Comparison of ENCODE assay signal across 9 mouse cellular contexts in genomic region chr8:85036381-85036717, GRCm38 (mm10). TPM values are rescaled to one million over a fixed set of nuclear protein-coding genes. Genes with fewer than 3 reads are reported as not detected.
DNase-seq lines count a peak whose midpoint lies in the region; ATAC-seq and TF ChIP-seq lines count a peak whose summit lies in the region.
"Had no signal": no experiment of that assay in that cellular context is flagged by ENCODE, and none has a peak within 500 bp of the region (broad histone marks: within the 10 kb centered on the region; RNA-seq: fewer than 3 reads in every experiment).

No protein-coding gene starts in this region.

- dilution Hi-C loops in CH12.LX (cut with MboI; ENCODE audit: extremely low pct_ligation_motif_present, extremely low pct_unique_long_range_greater_than_20kb, low sequenced_read_pairs) = no loop called here

- DNase-seq in heart, embryonic 10.5 days (ENCODE audit: low spot score) = no peak
- no peak for DNase-seq in heart, adult 8-10 months (ENCODE audit: low spot score)
- no peak for DNase-seq in CH12.LX (ENCODE audit: extremely low read depth)
- DNase-seq in urinary bladder, adult 2 months (ENCODE audit: low spot score) = no peak
- DNase-seq in cerebellum, postnatal 36 days = no peak
- DNase-seq in embryo, embryonic 11 days = no peak

- peaks cover 43% of the 10 kb centered on the region for H3K36me3 ChIP-seq in heart, embryonic 10.5 days
- peaks cover 28 to 45% of the 10 kb centered on the region in 2 experiments for H3K36me3 ChIP-seq in CH12.LX (replicated peaks in 1 of 2; ENCODE audit: control insufficient read depth in 1 of 2, insufficient read depth in 1 of 2, low read length in 1 of 2)
- peaks cover 36% of the 10 kb centered on the region for H3K36me3 ChIP-seq in forebrain, embryonic 13.5 days (ENCODE audit: poor library complexity, severe bottlenecking)
- H3K36me3 ChIP-seq in liver, embryonic 16.5 days (ENCODE audit: control insufficient read depth, insufficient read depth) = peaks cover 35% of the 10 kb centered on the region

- TF ChIP-seq CTCF in CH12.LX (conservative IDR thresholded peaks at IDR 0.05 in 1 of 2, IDR thresholded peaks at IDR 0.05 in 1 of 2; ENCODE audit: low read depth in 2 of 2, low read length in 2 of 2) = no peak

- peak overlapping the region; percentile 85 for H3K4me3 ChIP-seq in heart, embryonic 10.5 days
- H3K4me3 ChIP-seq in CH12.LX (replicated peaks in 1 of 3; ENCODE audit: low read depth in 2 of 3, low read length in 2 of 3, poor library complexity in 1 of 3) = peak overlapping the region; percentile 66 to 90 (median 88)
- H3K4me3 ChIP-seq in forebrain, embryonic 13.5 days = peak overlapping the region; percentile 86
- peak overlapping the region; percentile 76 for H3K4me3 ChIP-seq in liver, embryonic 16.5 days (ENCODE audit: low read depth, low read length)

- H3K27ac ChIP-seq in heart, embryonic 10.5 days = peak overlapping the region; percentile 96
- H3K27ac ChIP-seq in CH12.LX (ENCODE audit: insufficient read depth, low read depth) = peak overlapping the region; percentile 78; the same call in 1 of the 2 replicates
- H3K27ac ChIP-seq in forebrain, embryonic 13.5 days = peak overlapping the region; percentile 83
- peak overlapping the region; percentile 97 for H3K27ac ChIP-seq in liver, embryonic 16.5 days (ENCODE audit: low read length)

- peak; percentile 55 for ATAC-seq in forebrain, embryonic 13.5 days
- peak; percentile 8 for ATAC-seq in liver, embryonic 16.5 days (ENCODE audit: low read depth)

- peaks cover 26% of the 10 kb centered on the region for H3K4me1 ChIP-seq in heart, embryonic 10.5 days
- H3K4me1 ChIP-seq in CH12.LX (ENCODE audit: control insufficient read depth in 1 of 2, insufficient read depth in 2 of 2) = peaks cover 3 to 45% of the 10 kb centered on the region in 2 experiments
- peaks cover 35% of the 10 kb centered on the region for H3K4me1 ChIP-seq in forebrain, embryonic 13.5 days
- peaks cover 53% of the 10 kb centered on the region for H3K4me1 ChIP-seq in liver, embryonic 16.5 days (ENCODE audit: control insufficient read depth, low read depth, low read length)

- H3K9me3 ChIP-seq in heart, embryonic 10.5 days = no peaks in the 10 kb centered on the region
- H3K9me3 ChIP-seq in CH12.LX (replicated peaks; ENCODE audit: low read length) = no peaks in the 10 kb centered on the region
- no peaks in the 10 kb centered on the region for H3K9me3 ChIP-seq in forebrain, embryonic 13.5 days (replicated peaks)
- no peaks in the 10 kb centered on the region for H3K9me3 ChIP-seq in liver, embryonic 16.5 days (replicated peaks; ENCODE audit: control insufficient read depth, low read length)

- no peaks in the 10 kb centered on the region for H3K27me3 ChIP-seq in heart, embryonic 10.5 days (ENCODE audit: insufficient read depth, poor library complexity, severe bottlenecking)
- no peaks in the 10 kb centered on the region for H3K27me3 ChIP-seq in CH12.LX (replicated peaks)
- no peaks in the 10 kb centered on the region for H3K27me3 ChIP-seq in forebrain, embryonic 13.5 days
- H3K27me3 ChIP-seq in liver, embryonic 16.5 days (ENCODE audit: control insufficient read depth, insufficient read depth, low read depth, low read length) = no peaks in the 10 kb centered on the region

- TF ChIP-seq EP300 in CH12.LX (IDR thresholded peaks at IDR 0.05; ENCODE audit: low read length) = no peak

- peak overlapping the region; percentile 93 for H3K4me2 ChIP-seq in CH12.LX (ENCODE audit: insufficient read depth, low read depth, poor library complexity, severe bottlenecking)
- H3K4me2 ChIP-seq in forebrain, embryonic 13.5 days = peak overlapping the region; percentile 98
- peak overlapping the region; percentile 90 for H3K4me2 ChIP-seq in liver, embryonic 16.5 days (ENCODE audit: low read depth, low read length)

- peak overlapping the region; percentile 72 for H3K9ac ChIP-seq in CH12.LX (ENCODE audit: insufficient read depth, low read depth)
- peak overlapping the region; percentile 72 for H3K9ac ChIP-seq in forebrain, embryonic 13.5 days
- H3K9ac ChIP-seq in liver, embryonic 16.5 days (ENCODE audit: low read depth, low read length) = peak overlapping the region; percentile 82

- in situ Hi-C loops in CH12.LX (cut with MboI; ENCODE audit: low pct_ligation_motif_present, low pct_unique_long_range_greater_than_20kb, low sequenced_read_pairs) = no loop called here

- TF ChIP-seq POLR2A in CH12.LX (IDR thresholded peaks at IDR 0.05; ENCODE audit: low read depth, low read length) = peak; percentile 52; the same call in 1 of the 2 replicates

- no peak for TF ChIP-seq RAD21 in CH12.LX (IDR thresholded peaks at IDR 0.05; ENCODE audit: low read depth, low read length)

- WGBS in heart, embryonic 10.5 days = under 1% methylated on average over 9 of the region's 9 CpGs
- WGBS in forebrain, embryonic 13.5 days = under 1% methylated on average over 9 of the region's 9 CpGs
- under 1% methylated on average over 9 of the region's 9 CpGs for WGBS in liver, embryonic 16.5 days (ENCODE audit: insufficient replicate concordance)

- H3K79me2 ChIP-seq in CH12.LX (replicated peaks; ENCODE audit: control insufficient read depth, extremely low read depth, insufficient read depth, poor library complexity, severe bottlenecking) = peaks cover 48% of the 10 kb centered on the region

TF ChIP-seq in CH12.LX, 34 proteins besides CTCF, POLR2A, EP300 and RAD21:
- TF ChIP-seq TBP (conservative IDR thresholded peaks at IDR 0.05; ENCODE audit: low read depth, low read length) (no peak; the same call in 1 of the 2 replicates), TCF12 (IDR thresholded peaks at IDR 0.05; ENCODE audit: low read depth, low read length) (peak; percentile 50; the same call in 1 of the 2 replicates), KAT2A (IDR thresholded peaks at IDR 0.05; ENCODE audit: insufficient replicate concordance, low read length) (no peak), ZMIZ1 (IDR thresholded peaks at IDR 0.05; ENCODE audit: low read depth, low read length) (0 out of 2 replicates have a peak, but pooled peaks have one; percentile 16), ZKSCAN1 (IDR thresholded peaks at IDR 0.05; ENCODE audit: borderline replicate concordance, low read depth, low read length) (no peak), CHD1 (IDR thresholded peaks at IDR 0.05; ENCODE audit: low read depth, low read length) (peak; percentile 64; the same call in 1 of the 2 replicates), NELFE (IDR thresholded peaks at IDR 0.05; ENCODE audit: low read depth, low read length) (peak; percentile 69; the same call in 1 of the 2 replicates), MAFK (IDR thresholded peaks at IDR 0.05; ENCODE audit: insufficient replicate concordance, low read length) (0 out of 2 replicates have a peak, but pooled peaks have one; percentile 17), POLR2AphosphoS2 (IDR thresholded peaks at IDR 0.05; ENCODE audit: low read depth, low read length) (0 out of 2 replicates have a peak, but pooled peaks have one; percentile 54)
TF ChIP-seq in CH12.LX: peak in this region for 6.

RNA-seq across cellular contexts. Expression of gene Tnpo2, which starts 0.4 kb away (rescaled TPM):
- polyA plus RNA-seq in heart, embryonic 10.5 days (2016; fragmentation: Nextera tagmentation; extraction: Ambion mirVana) = 27.2 and 28.4 TPM in 2 replicates
- total RNA-seq in heart, adult 8-10 months (2022) = 10 to 100 TPM; 29.6 to 32.4 (median 30.8) TPM
- total RNA-seq in CH12.LX (2012; rRNA removed) = 48.0 and 50.4 TPM in 2 replicates
- total RNA-seq in CH12.LX (2014; rRNA removed) = 36.3 and 41.2 TPM in 2 replicates
- 45.1 and 57.0 TPM in 2 replicates for polyA plus RNA-seq in CH12.LX (2012; ENCODE audit: insufficient read length, low read depth)
- polyA plus RNA-seq in forebrain, embryonic 13.5 days (2015; fragmentation: Nextera tagmentation; extraction: Ambion mirVana) = 46.4 and 49.4 TPM in 2 replicates
- 17.7 and 17.8 TPM in 2 replicates for polyA plus RNA-seq in liver, embryonic 16.5 days (2015; fragmentation: Nextera tagmentation; extraction: Ambion mirVana)
- polyA plus RNA-seq in urinary bladder, adult 2 months (2012; rRNA removed) = 50.0 and 53.0 TPM in 2 replicates

RNA-seq across cellular contexts. Expression of gene Trir, which starts 9.7 kb away (rescaled TPM):
- polyA plus RNA-seq in heart, embryonic 10.5 days (2016; fragmentation: Nextera tagmentation; extraction: Ambion mirVana) = 85.6 and 133 TPM in 2 replicates
- 10 to 100 TPM; 76.6 to 90.6 (median 78.6) TPM for total RNA-seq in heart, adult 8-10 months (2022)
- total RNA-seq in CH12.LX (2012; rRNA removed) (151 and 202 TPM in 2 replicates), CH12.LX (2014; rRNA removed) (190 and 209 TPM in 2 replicates)
- 185 and 244 TPM in 2 replicates for polyA plus RNA-seq in CH12.LX (2012; ENCODE audit: insufficient read length, low read depth)
- polyA plus RNA-seq in forebrain, embryonic 13.5 days (2015; fragmentation: Nextera tagmentation; extraction: Ambion mirVana) = 125 and 154 TPM in 2 replicates
- 49.2 and 50.0 TPM in 2 replicates for polyA plus RNA-seq in liver, embryonic 16.5 days (2015; fragmentation: Nextera tagmentation; extraction: Ambion mirVana)
- 109 and 140 TPM in 2 replicates for polyA plus RNA-seq in urinary bladder, adult 2 months (2012; rRNA removed)

RNA-seq across cellular contexts. Expression of gene Asna1, which starts 11.3 kb away (rescaled TPM):
- 149 and 157 TPM in 2 replicates for polyA plus RNA-seq in heart, embryonic 10.5 days (2016; fragmentation: Nextera tagmentation; extraction: Ambion mirVana)
- total RNA-seq in heart, adult 8-10 months (2022) = 10 to 100 TPM; 63.5 to 72.5 (median 65.4) TPM
- total RNA-seq in CH12.LX (2012; rRNA removed) = 109 and 125 TPM in 2 replicates
- total RNA-seq in CH12.LX (2014; rRNA removed) = 108 and 119 TPM in 2 replicates
- 127 and 132 TPM in 2 replicates for polyA plus RNA-seq in CH12.LX (2012; ENCODE audit: insufficient read length, low read depth)
- polyA plus RNA-seq in forebrain, embryonic 13.5 days (2015; fragmentation: Nextera tagmentation; extraction: Ambion mirVana) = 166 and 168 TPM in 2 replicates
- polyA plus RNA-seq in liver, embryonic 16.5 days (2015; fragmentation: Nextera tagmentation; extraction: Ambion mirVana) = 48.6 and 55.8 TPM in 2 replicates
- polyA plus RNA-seq in urinary bladder, adult 2 months (2012; rRNA removed) = 113 and 136 TPM in 2 replicates

RNA-seq across cellular contexts. Expression of gene Best2, which starts 22.0 kb away (rescaled TPM):
- not detected in 2 replicates for polyA plus RNA-seq in heart, embryonic 10.5 days (2016; fragmentation: Nextera tagmentation; extraction: Ambion mirVana)
- not detected for total RNA-seq in heart, adult 8-10 months (2022)
- total RNA-seq in CH12.LX (2012; rRNA removed) (0.21 TPM in 1 of 2 replicates, not detected in the other), CH12.LX (2014; rRNA removed) (not detected in 2 replicates)
- polyA plus RNA-seq in CH12.LX (2012; ENCODE audit: insufficient read length, low read depth) = 0.23 TPM in 1 of 2 replicates, not detected in the other
- polyA plus RNA-seq in forebrain, embryonic 13.5 days (2015; fragmentation: Nextera tagmentation; extraction: Ambion mirVana) = not detected in 2 replicates
- not detected in 2 replicates for polyA plus RNA-seq in liver, embryonic 16.5 days (2015; fragmentation: Nextera tagmentation; extraction: Ambion mirVana)
- 0.04 TPM in 1 of 2 replicates, not detected in the other for polyA plus RNA-seq in urinary bladder, adult 2 months (2012; rRNA removed)
- total RNA-seq: gastrocnemius, postnatal 14 days had no signal

RNA-seq across cellular contexts. Expression of gene Fbxw9, which starts 23.5 kb away (rescaled TPM):
- polyA plus RNA-seq in heart, embryonic 10.5 days (2016; fragmentation: Nextera tagmentation; extraction: Ambion mirVana) = 20.2 and 21.0 TPM in 2 replicates
- 1 to 10 TPM; 2.9 to 4.0 (median 3.3) TPM for total RNA-seq in heart, adult 8-10 months (2022)
- total RNA-seq in CH12.LX (2012; rRNA removed) (14.1 and 21.9 TPM in 2 replicates), CH12.LX (2014; rRNA removed) (6.4 and 7.3 TPM in 2 replicates)
- polyA plus RNA-seq in CH12.LX (2012; ENCODE audit: insufficient read length, low read depth) = 10.4 and 11.7 TPM in 2 replicates
- polyA plus RNA-seq in forebrain, embryonic 13.5 days (2015; fragmentation: Nextera tagmentation; extraction: Ambion mirVana) = 39.4 and 49.1 TPM in 2 replicates
- 10.3 and 10.4 TPM in 2 replicates for polyA plus RNA-seq in liver, embryonic 16.5 days (2015; fragmentation: Nextera tagmentation; extraction: Ambion mirVana)
- 38.9 and 54.7 TPM in 2 replicates for polyA plus RNA-seq in urinary bladder, adult 2 months (2012; rRNA removed)
